Mouse (Mus musculus): ENCODE data around the gene Mthfd1l. TPM values are rescaled to one million over a fixed set of nuclear protein-coding genes. Genes with fewer than 3 reads are reported as not detected.
A peak's percentile ranks its signal among the peaks of the same experiment; 100 is the strongest.

The Mthfd1l gene
- polyA plus RNA-seq, 1 experiment, result 53.6 TPM

DNA sequence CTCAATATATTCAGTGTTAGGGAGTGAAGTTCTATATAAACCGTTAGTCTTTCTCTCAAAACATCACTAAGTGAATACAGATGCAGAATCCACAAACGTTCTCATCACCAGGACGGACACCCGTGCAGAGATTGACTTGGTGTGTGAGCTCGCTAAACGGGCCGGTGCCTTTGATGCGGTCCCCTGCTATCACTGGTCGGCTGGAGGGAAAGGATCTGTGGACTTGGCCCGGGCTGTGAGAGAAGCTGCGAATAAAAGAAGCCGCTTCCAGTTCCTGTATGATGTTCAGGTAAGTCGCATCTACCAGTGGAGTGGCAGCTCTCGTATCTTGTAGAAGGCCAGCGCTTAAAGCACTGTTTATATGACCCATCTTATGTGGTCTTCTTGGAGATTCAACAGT is 117.0 kb downstream of the Mthfd1l start:
- Histone ChIP-seq H3K27ac (ENCODE audit: insufficient read depth, low read length) (no peak overlapping the region), H3K9me3 (replicated peaks; ENCODE audit: control insufficient read depth, insufficient read depth, low read length, poor library complexity, severe bottlenecking) (no peaks in the 10 kb centered on the region), H3K36me3 (ENCODE audit: control insufficient read depth, insufficient read depth, low read length, poor library complexity, severe bottlenecking) (peaks cover 27% of the 10 kb centered on the region), H3K27me3 (ENCODE audit: control insufficient read depth, insufficient read depth, low read length, poor library complexity, severe bottlenecking) (no peaks in the 10 kb centered on the region), H3K4me1 (ENCODE audit: control insufficient read depth, insufficient read depth, low read length) (no peaks in the 10 kb centered on the region), H3K9ac (ENCODE audit: low read depth, poor library complexity, severe bottlenecking) (no peak overlapping the region), H3K4me3 (ENCODE audit: low read depth, low read length) (no peak overlapping the region)
- TF ChIP-seq POLR2A (IDR thresholded peaks at IDR 0.05; ENCODE audit: insufficient read depth, low read length) (no peak), CTCF (IDR thresholded peaks at IDR 0.05; ENCODE audit: low read depth, low read length) (no peak), EP300 (IDR thresholded peaks at IDR 0.05; ENCODE audit: insufficient read depth, low read depth, low read length) (no peak)

DNA sequence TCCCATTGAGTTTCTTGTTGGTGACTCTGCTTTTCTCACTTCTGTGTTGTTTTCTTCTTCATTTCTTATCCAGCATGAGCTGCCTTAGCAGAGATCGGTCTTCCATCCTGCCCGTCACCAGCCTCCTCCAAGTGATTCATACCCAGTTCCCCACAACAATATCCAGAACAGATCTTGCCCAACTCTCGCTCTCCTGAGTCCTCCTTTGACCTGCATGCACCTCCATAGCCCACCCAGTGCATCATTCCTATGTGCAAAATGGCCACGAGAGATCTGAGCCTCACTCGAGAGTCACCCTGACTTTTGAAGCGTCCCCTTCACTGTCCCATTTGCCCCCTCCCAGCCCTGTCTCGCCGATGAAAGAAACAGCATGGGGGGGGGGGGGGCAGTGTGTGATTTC is 120.1 kb downstream of the Mthfd1l start:
- no peak for TF ChIP-seq POLR2A (IDR thresholded peaks at IDR 0.05; ENCODE audit: insufficient read depth, low read length)
- TF ChIP-seq EP300 (IDR thresholded peaks at IDR 0.05; ENCODE audit: insufficient read depth, low read depth, low read length), result no peak
- no peak for TF ChIP-seq CTCF (IDR thresholded peaks at IDR 0.05; ENCODE audit: low read depth, low read length)
- peaks cover 22% of the 10 kb centered on the region for H3K36me3 ChIP-seq (ENCODE audit: control insufficient read depth, insufficient read depth, low read length, poor library complexity, severe bottlenecking)
- no peaks in the 10 kb centered on the region for H3K27me3 ChIP-seq (ENCODE audit: control insufficient read depth, insufficient read depth, low read length, poor library complexity, severe bottlenecking)
- no peaks in the 10 kb centered on the region for H3K9me3 ChIP-seq (replicated peaks; ENCODE audit: control insufficient read depth, insufficient read depth, low read length, poor library complexity, severe bottlenecking)
- no peaks in the 10 kb centered on the region for H3K4me1 ChIP-seq (ENCODE audit: control insufficient read depth, insufficient read depth, low read length)
- H3K9ac ChIP-seq (ENCODE audit: low read depth, poor library complexity, severe bottlenecking), result no peak overlapping the region
- no peak overlapping the region for H3K27ac ChIP-seq (ENCODE audit: insufficient read depth, low read length)
- H3K4me3 ChIP-seq (ENCODE audit: low read depth, low read length), result no peak overlapping the region

GRCm38 (mm10) chr10:4094093-4094817 is 121.3 kb downstream of the Mthfd1l start:
- Histone ChIP-seq H3K36me3 (ENCODE audit: control insufficient read depth, insufficient read depth, low read length, poor library complexity, severe bottlenecking) (peaks cover 16% of the 10 kb centered on the region), H3K4me3 (ENCODE audit: low read depth, low read length) (no peak overlapping the region), H3K27ac (ENCODE audit: insufficient read depth, low read length) (no peak overlapping the region), H3K4me1 (ENCODE audit: control insufficient read depth, insufficient read depth, low read length) (no peaks in the 10 kb centered on the region), H3K27me3 (ENCODE audit: control insufficient read depth, insufficient read depth, low read length, poor library complexity, severe bottlenecking) (no peaks in the 10 kb centered on the region), H3K9ac (ENCODE audit: low read depth, poor library complexity, severe bottlenecking) (no peak overlapping the region), H3K9me3 (replicated peaks; ENCODE audit: control insufficient read depth, insufficient read depth, low read length, poor library complexity, severe bottlenecking) (no peaks in the 10 kb centered on the region)
- TF ChIP-seq POLR2A (IDR thresholded peaks at IDR 0.05; ENCODE audit: insufficient read depth, low read length) (no peak), CTCF (IDR thresholded peaks at IDR 0.05; ENCODE audit: low read depth, low read length) (no peak)

GRCm38 (mm10) chr10:4096151-4096550 is 123.2 kb downstream of the Mthfd1l start:
- H3K36me3 ChIP-seq (ENCODE audit: control insufficient read depth, insufficient read depth, low read length, poor library complexity, severe bottlenecking), result peaks cover 6% of the 10 kb centered on the region
- H3K9ac ChIP-seq (ENCODE audit: low read depth, poor library complexity, severe bottlenecking), result no peak overlapping the region
- TF ChIP-seq POLR2A (IDR thresholded peaks at IDR 0.05; ENCODE audit: insufficient read depth, low read length) (no peak), CTCF (IDR thresholded peaks at IDR 0.05; ENCODE audit: low read depth, low read length) (no peak), EP300 (IDR thresholded peaks at IDR 0.05; ENCODE audit: insufficient read depth, low read depth, low read length) (no peak)
- no peak overlapping the region for H3K27ac ChIP-seq (ENCODE audit: insufficient read depth, low read length)
- H3K4me1 ChIP-seq (ENCODE audit: control insufficient read depth, insufficient read depth, low read length), result no peaks in the 10 kb centered on the region
- no peak overlapping the region for H3K4me3 ChIP-seq (ENCODE audit: low read depth, low read length)
- no peaks in the 10 kb centered on the region for H3K9me3 ChIP-seq (replicated peaks; ENCODE audit: control insufficient read depth, insufficient read depth, low read length, poor library complexity, severe bottlenecking)
- H3K27me3 ChIP-seq (ENCODE audit: control insufficient read depth, insufficient read depth, low read length, poor library complexity, severe bottlenecking), result no peaks in the 10 kb centered on the region

DNA sequence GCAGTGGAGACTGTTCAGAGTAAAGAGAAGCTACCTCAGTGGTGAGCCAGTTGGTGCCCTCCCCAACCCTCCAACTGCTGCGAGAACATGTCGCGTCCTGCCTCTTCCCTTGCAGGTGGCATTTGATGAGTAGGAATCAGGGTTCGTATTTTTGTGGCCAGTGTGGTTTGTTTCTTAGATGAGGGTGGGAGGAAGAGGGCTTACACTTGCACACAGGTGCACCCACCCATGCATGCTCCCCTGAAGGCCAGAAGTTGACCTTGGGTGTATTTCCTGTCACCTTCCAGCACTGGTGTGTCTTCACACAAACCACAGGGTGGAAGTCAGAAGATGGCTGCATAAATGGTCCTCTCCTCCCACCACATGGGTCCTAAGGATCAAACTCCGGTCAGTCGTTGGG is 127.1 kb downstream of the Mthfd1l start:
- H3K36me3 ChIP-seq (ENCODE audit: control insufficient read depth, insufficient read depth, low read length, poor library complexity, severe bottlenecking), result no peaks in the 10 kb centered on the region; the same call in 1 of the 2 replicates
- H3K9ac ChIP-seq (ENCODE audit: low read depth, poor library complexity, severe bottlenecking), result no peak overlapping the region
- no peaks in the 10 kb centered on the region for H3K9me3 ChIP-seq (replicated peaks; ENCODE audit: control insufficient read depth, insufficient read depth, low read length, poor library complexity, severe bottlenecking)
- H3K27ac ChIP-seq (ENCODE audit: insufficient read depth, low read length), result no peak overlapping the region
- no peaks in the 10 kb centered on the region for H3K27me3 ChIP-seq (ENCODE audit: control insufficient read depth, insufficient read depth, low read length, poor library complexity, severe bottlenecking)
- TF ChIP-seq CTCF (IDR thresholded peaks at IDR 0.05; ENCODE audit: low read depth, low read length), result no peak
- no peak for TF ChIP-seq POLR2A (IDR thresholded peaks at IDR 0.05; ENCODE audit: insufficient read depth, low read length)
- TF ChIP-seq EP300 (IDR thresholded peaks at IDR 0.05; ENCODE audit: insufficient read depth, low read depth, low read length), result no peak
- H3K4me3 ChIP-seq (ENCODE audit: low read depth, low read length), result no peak overlapping the region
- H3K4me1 ChIP-seq (ENCODE audit: control insufficient read depth, insufficient read depth, low read length), result no peaks in the 10 kb centered on the region

DNA sequence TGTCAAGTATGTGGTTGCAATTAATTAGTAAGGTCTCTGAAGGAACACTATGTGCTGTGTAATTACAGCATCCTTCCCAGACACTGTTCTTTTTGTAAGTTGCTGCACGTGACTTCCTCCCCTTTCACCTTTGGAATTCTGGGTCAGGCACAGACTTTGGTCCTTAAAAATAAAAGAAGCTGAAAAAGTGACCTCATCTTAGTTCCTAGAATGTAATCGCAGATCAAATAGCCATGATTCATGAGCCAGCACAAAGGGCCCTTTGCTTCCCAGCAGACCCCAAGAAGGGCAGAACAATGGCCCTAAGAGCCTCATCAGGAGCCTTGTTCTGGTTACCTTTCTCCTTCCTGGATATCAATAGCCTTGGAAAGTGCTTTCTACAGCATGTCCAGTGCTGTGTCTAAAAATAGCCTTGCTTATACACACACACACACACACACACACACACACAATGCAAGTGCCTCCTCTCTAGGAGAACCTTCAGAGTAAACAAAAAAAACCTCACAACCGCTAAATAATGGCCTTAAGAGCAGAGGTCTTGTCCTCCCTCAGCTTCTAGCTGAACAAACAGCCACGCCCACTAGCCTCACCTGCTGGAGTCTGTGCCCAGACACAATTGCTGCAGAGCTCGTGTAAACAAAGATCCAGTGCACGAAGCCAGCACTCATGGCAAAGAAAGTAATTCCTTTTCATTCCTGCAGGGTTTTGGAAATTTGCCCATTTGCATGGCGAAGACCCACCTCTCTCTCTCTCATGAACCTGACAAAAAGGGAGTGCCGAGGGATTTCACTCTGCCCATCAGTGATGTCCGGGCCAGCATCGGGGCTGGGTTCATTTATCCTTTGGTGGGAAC is 133.0 kb downstream of the Mthfd1l start:
- H3K9ac ChIP-seq (ENCODE audit: low read depth, poor library complexity, severe bottlenecking), result peak overlapping the region; percentile 24; the same call in 1 of the 2 replicates
- no peaks in the 10 kb centered on the region; the same call in 1 of the 2 replicates for H3K36me3 ChIP-seq (ENCODE audit: control insufficient read depth, insufficient read depth, low read length, poor library complexity, severe bottlenecking)
- H3K9me3 ChIP-seq (replicated peaks; ENCODE audit: control insufficient read depth, insufficient read depth, low read length, poor library complexity, severe bottlenecking), result no peaks in the 10 kb centered on the region
- H3K27ac ChIP-seq (ENCODE audit: insufficient read depth, low read length), result peak overlapping the region; percentile 95
- H3K4me3 ChIP-seq (ENCODE audit: low read depth, low read length), result peak overlapping the region; percentile 13; the same call in 1 of the 2 replicates
- peaks cover 7% of the 10 kb centered on the region for H3K4me1 ChIP-seq (ENCODE audit: control insufficient read depth, insufficient read depth, low read length)
- no peaks in the 10 kb centered on the region for H3K27me3 ChIP-seq (ENCODE audit: control insufficient read depth, insufficient read depth, low read length, poor library complexity, severe bottlenecking)
- TF ChIP-seq CTCF (IDR thresholded peaks at IDR 0.05; ENCODE audit: low read depth, low read length) (no peak), POLR2A (IDR thresholded peaks at IDR 0.05; ENCODE audit: insufficient read depth, low read length) (no peak), EP300 (IDR thresholded peaks at IDR 0.05; ENCODE audit: insufficient read depth, low read depth, low read length) (peak; percentile 79; the same call in 1 of the 2 replicates)
